Mouse (Mus musculus): Measurements from ENCODE around the gene Cep164.

The Cep164 gene

DNA sequence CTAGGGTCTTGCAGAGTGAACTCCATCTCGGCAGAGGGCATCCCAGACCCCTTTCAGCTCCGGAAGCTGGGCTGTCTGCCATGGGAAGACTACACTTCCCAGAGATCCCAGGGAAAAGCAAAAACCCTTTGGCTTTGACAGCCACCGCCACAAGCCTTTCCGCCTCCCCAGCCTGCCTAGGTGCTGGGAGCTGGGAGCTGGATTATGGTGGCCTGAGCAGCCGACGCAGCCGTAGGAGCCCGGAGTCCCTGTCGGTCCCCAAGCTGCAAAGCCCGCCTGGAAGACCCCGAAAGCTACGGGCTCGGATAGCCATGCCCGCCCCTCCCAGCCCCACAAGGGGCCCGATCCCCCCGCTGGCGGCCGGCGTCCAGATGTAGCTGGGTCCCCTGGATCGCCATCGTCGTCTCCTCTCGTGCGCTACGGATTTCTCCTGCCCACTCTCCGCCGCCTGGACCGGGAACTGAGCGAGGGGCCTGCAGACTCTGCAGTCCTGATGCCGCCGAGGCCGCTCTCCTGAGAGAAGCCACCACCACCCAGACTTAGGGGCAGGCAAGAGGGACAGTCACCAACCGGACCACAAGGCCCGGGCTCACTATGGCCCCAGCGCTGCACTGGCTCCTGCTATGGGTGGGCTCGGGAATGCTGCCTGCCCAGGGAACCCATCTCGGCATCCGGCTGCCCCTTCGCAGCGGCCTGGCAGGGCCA lies 10.1 kb upstream of the Cep164 start, which contains the start of gene Bace1:
Bace1 (plus strand) TSS at position 147 of the 705 bp plus-strand sequence.
- no peak for DNase-seq (ENCODE audit: low read depth in 2 of 2, low spot score in 2 of 2)

DNA sequence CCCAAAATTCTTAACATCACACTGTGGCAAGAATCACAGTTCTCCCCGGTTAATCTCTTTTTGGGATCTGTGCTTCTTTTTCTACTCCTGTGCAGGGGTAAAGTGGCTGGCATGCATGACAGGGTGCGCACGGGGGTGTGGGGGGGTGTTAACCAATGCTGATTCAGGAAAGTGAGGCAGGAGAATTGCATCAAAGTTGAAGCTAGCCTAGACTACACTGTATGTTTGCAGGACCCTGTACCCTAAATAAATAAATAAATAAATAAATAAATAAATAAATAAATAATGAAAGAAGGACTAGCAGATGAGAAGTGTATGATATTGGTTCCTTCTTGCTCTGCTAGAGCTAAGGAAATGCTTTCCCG lies 9.6 kb upstream of the Cep164 start:
- no peak for DNase-seq (ENCODE audit: low read depth in 2 of 2, low spot score in 2 of 2)

DNA sequence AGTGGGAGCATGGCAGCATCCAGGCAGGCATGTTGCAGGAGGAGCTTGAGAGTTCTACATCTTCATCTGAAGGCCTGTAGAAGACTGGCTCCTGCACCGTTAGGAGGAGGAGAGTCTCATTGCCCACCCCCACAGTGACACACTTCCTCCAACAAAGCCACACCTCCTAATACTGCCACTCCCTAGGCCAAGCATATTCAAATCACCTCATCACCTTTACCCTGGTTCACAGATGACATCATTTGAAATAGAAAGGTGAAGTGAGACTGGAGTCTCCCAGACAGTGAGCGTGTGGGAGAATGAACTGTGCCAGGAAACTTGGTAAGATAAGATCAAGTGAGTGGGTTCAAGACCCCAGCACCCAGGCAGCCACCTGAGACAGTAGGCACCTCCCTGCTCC lies 5.0 kb upstream of the Cep164 start:
- DNase-seq (ENCODE audit: low read depth in 2 of 2, low spot score in 2 of 2), result no peak

DNA sequence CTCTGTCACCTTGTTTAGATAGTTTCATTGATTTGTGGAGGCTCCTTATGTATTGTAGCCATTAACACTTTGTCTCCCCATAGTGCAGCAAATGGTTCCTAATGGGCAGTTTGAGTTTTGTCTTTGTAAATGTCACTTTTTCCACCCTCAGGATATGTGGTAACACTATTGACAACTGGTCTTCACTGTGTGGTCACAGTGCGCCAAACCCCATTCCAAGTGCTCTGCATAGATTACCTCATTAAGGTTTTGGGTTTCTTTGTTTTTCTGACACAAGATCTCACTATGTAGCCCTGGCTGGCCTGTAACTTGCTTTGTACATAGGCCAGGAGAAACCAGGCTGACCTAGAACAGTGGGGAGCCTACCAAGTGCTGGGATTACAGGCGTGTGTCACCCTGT lies 4.4 kb upstream of the Cep164 start:
- DNase-seq (ENCODE audit: low read depth in 2 of 2, low spot score in 2 of 2), result no peak

DNA sequence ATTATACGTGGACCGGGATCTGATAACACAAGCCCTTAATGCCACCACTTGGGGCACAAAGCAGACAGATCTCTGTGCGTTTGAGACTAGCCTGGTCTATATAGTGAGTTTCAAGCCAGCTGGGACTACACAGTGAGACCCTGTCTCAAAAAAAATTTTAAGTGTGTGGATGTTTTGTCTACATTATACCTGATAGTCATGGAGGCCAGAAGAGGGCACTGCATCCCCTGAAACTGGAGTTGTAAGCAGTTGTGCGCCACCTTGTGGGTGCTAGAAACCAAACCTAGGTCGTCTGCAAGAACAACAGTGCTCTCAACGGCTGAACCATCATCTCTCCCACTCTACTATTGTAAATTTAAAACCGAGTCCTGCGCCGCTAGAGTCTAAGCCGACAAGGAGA lies 616 bp upstream of the Cep164 start:
- DNase-seq (ENCODE audit: low read depth in 2 of 2, low spot score in 2 of 2), result peak; percentile 49 to 67

DNA sequence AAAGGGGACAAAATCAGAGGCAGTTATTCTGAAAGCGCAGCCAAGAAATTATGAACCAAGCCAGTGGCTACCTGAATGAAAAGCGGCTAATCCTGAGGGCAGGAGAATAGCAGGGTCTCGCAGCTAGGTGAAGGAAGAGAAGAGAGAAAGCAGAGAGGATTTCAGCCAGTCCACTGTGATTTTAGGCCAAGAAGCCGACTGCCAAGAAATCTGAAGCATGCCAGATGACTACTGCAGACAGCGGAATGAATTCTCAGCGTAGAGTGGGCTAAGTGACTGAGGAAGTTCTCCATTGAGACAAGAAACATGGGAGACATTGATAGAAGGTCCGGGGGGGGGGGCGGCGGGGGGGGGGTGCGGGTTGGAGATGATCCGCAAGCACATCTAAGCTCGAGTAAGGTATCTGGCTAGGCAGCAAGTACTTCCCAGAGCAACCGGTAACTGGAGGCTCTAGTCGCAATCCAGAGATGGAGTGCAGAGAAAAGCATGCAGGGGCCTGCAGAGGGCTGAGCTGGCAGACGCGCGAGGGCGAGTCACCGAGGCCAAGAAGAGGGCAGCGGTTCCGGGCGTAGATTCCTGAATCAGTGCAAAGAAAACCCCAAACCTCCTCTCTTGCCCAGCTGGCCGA lies 714 bp downstream of the Cep164 start:
- peak in 1 of 2 experiments; percentile 7 for DNase-seq (ENCODE audit: low read depth in 2 of 2, low spot score in 2 of 2)

DNA sequence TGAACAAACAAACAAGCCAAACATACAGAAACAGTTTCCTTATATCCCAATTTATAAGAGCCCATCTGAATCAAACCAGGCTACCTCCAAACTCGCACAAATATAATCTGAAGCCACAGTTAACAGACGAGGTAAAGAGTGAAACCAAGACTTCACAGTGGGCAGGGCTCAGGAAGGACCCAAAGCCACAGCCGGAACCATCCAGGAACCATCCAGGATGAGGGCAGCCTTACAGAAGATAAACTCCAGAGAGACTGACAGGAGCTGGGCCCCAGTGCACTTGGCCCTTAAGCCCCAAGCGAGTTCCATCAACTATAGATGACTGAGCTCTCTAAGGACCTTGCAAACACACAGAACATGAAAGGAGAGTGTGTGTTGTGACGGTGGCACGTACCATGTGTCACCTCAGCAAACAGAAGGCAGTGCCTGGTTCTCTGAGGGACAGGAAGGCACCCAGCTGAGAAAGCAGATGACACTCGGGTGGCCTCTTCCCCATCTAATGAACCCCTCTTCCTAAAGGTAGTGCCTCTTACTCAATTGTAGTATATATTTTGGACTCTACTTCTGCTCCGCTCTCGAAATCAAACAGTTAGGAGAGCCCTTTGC lies 10.0 kb downstream of the Cep164 start:
- DNase-seq (ENCODE audit: low read depth in 2 of 2, low spot score in 2 of 2), result peak in 1 of 2 experiments; percentile 17

DNA sequence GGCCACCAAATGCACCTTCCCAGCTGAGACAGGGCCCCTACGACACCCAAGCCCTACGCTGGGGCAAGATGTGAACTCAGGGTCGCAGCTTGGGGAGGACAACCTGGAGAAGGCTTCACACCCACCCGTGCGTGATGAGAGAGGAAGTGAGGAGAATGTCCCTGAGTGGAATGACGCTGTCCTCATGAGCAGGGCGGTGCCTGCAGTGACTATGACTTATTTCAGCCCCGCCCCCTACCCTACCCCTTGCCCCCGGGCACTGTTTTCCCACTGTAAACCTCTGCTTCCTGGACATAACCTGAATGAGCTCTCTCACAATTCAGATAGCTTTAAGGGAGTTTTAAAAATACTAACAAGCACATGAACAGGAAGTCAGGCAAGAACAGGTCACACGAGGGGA lies 13.0 kb downstream of the Cep164 start:
- DNase-seq (ENCODE audit: low read depth in 2 of 2, low spot score in 2 of 2), result no peak

DNA sequence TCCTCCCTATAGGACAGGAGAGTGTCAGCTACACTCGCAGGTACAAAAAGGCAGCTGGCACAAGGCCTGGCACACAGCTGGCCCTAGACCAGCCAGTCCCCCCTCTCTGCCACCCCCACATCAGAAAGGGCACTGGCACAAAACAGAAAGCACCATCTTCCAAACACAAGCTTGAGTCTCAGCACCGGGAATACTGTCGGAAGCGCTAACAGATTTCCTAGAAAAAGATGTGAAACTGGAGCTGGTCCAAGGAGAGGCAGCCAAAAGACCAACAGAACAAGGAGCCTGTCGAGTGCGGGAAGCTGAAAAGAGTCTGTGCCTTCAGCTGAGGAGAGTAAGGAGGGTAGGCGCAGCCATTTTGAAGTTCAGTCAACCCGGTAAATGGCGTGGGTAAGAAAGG lies 13.4 kb downstream of the Cep164 start:
- DNase-seq (ENCODE audit: low read depth in 2 of 2, low spot score in 2 of 2), result no peak

DNA sequence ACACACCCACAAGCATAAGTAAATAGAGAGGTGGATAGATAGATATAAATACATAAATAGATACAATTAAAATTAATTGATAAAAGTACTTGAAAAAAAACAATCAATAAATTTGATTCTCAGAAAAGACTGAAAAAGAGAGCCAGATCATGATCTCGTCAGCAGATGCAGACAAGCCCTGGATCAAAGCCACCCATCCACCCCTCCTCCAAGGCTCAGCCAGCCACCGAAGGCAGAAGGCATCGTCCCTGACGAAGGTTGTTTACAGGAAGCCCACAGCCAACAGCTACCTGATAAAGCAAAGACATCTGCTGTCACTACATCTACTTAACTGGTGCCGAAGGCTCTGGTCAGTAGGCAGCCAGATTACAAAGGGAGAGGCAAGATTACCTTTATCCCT lies 16.5 kb downstream of the Cep164 start:
- no peak for DNase-seq (ENCODE audit: low read depth in 2 of 2, low spot score in 2 of 2)

DNA sequence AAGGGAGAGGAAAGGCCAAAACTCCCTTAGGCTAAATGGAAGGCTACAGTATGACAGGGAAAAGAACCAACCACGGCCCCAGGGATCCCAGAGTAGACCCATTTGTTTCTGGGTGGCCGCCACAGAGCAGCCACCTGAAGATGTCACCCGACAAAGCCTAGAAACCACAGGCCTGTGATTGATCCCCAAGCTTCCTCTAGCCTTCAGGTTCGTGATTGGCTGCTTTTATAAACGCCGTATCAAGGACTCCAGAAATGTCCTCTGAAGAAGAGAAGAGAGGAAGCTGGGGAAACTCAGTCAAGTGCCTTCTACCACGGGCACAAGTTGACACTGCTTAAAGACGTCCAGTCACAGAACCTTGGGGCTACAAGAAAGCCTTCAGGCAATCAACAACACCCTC lies 20.7 kb downstream of the Cep164 start:
- peak; percentile 9 to 35 for DNase-seq (ENCODE audit: low read depth in 2 of 2, low spot score in 2 of 2)

DNA sequence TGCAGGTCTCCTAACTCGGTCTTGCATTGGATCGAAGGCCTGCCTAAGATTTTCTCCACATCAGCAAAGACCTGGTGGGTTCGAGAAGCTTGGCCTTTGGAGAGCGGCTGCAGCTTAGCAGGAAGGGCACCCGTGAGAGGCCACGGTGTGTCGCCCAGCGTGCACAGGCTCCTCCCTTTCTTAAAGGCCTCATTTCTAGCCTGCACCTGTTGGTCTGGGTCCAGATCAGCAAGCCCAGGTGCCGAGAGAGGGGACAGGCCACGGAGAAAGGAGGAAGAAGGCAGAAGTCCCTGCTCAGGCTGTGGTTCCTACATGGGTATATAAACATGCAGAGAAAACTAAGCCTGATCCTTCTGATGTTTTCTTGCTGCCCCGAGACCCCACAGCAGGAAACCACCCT lies 21.2 kb downstream of the Cep164 start:
- DNase-seq (ENCODE audit: low read depth in 2 of 2, low spot score in 2 of 2), result no peak

DNA sequence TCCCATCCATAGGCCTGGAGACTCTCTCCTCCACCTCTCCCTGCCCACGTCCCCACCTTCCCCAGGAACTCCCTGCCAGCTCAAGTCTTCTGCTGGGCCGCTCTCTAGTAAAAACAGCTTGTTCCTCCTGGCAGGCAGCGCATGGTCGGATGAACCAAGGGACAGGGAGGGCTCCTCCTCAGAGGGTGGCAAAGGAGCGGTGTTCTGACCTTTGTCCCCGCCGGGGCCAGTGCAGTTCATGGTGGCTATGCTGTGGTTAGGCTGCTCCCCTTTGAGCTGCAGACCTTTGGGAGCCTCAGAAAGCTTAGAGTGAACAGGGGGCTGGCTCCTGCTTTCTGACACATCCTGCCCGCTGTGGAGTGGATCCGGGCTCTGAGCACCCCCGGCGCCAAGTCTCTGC lies 21.6 kb downstream of the Cep164 start:
- DNase-seq (ENCODE audit: low read depth in 2 of 2, low spot score in 2 of 2), result no peak

DNA sequence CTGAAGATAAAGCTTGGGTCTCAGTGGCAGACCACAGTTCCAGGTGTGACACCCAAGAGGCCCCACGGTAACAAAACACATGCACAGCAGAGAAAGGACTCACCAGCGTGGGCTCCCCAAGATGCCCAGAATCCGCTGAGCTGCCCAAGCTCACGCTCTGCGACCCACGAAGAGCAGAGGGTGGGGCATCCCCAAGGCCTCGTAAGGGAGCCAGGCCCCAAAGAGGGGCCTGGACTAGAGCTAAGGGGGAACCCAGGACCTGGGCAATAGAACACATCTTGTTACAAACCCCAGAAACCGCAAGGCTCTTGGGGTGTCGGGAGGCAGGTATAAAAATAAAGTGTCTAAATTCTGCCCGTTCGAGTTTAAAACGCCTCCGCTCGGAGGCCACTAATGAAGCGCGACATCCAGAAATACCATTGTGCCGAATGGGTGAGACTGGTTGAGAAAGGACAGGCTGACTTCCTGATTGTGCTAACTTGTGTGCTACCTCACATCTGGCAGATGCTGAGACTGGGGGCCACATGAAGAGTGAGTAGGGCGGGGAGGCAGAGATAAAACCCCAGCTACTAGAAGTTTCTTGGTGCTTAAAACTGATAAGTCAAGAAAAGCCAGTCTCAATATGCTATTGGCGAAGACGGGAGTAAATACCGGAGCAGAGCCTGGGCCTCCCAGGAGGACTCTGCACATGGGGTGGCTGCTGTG lies 25.3 kb downstream of the Cep164 start:
- no peak for DNase-seq (ENCODE audit: low read depth in 2 of 2, low spot score in 2 of 2)

DNA sequence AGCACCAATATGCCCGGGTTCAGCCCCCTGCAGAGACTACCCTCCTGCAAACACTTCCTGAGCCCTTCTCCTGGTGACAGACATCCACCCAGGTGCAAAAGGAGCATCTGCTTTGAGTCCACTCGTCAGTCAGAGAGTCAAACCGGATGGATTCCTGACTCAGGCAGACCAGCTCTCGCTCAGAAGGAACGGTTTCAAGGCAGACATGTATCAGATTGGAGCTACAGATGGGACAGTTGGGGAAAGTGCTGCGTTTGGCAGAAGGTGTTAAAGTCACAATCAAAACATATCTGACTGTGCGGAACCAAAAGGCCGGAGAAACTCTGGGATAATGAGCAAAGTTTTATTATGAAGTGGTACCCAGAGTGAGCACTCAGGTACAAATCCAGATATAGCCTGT lies 29.1 kb downstream of the Cep164 start:
- no peak for DNase-seq (ENCODE audit: low read depth in 2 of 2, low spot score in 2 of 2)

DNA sequence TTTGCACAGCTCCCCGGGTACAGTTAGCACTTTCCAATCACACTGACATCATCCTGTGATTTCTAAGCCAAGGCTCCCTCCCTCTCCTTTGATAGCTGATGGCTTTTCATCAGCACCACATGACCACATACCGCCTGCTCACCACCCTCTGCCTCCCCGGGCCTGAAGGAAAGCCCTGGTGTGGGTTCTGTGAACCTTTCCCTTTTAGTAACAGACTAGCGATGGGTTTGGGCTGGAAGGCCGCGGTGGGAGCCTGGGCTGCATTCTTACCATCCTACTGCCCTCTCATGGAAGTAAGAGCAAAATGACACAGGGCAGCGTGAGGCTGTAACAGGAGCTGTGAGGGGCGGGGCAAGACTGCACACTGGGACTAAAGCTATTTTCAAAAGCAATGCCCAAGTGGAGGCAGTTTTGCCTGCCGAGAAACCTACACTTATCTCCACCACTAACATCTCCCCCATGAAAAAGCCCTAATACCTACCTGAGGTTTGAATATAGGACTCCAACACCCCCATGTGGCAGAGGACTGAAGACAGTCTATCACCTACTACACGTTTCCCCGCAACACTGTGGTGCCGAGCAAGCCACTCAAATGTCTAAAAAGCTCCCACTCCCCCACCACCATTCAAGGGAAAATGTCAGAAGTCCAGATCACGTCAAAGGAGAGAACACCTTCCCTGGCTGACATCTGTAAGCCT lies 29.9 kb downstream of the Cep164 start:
- DNase-seq (ENCODE audit: low read depth in 2 of 2, low spot score in 2 of 2), result no peak

DNA sequence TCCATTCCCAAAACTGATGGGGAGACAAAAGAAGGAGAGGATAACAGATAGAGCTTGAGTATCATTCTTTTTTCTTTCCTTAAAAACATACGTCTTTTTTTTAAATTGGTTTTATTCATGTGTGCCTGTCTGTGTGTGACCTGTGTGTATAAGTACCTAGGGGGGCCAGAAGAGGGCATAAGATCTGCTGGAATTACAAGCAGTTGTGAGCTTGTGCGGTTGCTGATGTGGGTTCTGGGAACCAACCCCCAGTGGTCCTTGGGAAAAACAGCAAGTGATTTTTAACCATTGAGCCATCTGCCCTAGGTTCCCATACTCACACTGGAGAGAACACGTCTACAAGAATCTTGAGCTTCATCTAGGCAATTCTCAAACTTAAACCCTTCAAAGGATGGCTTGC lies 31.2 kb downstream of the Cep164 start:
- DNase-seq (ENCODE audit: low read depth in 2 of 2, low spot score in 2 of 2), result no peak

DNA sequence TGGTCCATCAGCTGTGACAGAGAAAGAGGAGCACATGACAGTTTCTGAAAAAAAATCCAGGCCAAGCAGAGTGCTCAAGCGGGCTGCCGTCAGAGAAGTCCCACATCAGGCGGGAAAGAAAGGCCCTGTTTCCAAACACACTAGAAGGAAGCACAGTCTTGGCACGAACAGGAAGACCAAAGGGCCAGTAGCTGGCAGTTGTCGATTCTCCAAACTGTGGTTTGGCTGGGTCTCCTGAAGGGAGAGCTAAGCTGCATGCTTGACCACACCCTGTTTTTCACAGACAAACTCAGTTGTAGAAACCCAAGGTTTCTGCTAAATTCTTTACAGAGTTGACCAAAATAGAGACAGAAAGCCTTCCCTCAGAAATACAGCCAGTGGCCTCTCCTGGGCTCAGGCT lies 32.8 kb downstream of the Cep164 start:
- no peak for DNase-seq (ENCODE audit: low read depth in 2 of 2, low spot score in 2 of 2)

DNA sequence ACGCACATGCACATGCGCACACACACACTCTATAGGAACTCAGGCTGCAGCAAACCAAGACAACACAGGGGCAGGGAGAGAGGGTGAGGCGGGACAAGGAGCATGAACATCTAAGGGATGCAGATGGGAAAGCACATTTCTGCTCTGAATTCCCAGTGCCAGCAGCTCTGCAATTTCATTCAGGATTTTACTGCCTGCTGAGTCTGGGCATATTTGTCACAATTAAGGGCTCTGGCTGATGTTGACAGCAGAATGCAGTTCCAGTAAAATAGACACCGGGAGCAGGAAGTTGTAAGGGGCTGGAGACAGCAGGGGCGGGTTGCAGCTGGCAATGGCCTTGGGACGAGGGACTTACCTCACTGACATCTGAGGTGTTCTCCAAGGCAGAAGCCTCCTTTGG lies 34.8 kb downstream of the Cep164 start:
- DNase-seq (ENCODE audit: low read depth in 2 of 2, low spot score in 2 of 2), result no peak

DNA sequence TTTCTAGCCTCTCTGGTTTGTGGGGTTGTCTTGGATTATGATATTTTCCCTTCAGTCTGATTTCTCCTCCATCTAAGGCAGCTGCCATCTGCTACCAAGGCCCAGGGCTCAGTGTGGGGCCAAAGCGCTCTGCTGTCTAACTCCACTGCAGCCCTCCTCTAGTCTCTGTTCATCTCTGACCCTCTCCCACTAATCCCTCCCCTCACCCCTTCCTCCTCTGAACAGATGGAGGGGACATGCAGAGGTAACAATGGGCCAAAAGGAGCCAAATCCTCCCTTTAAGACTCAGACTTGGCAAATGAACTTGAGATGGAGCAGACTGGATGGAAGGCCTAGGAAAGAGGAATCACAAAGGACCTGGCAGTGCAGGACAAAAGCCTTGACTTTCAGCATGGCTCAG lies 36.3 kb downstream of the Cep164 start:
- no peak for DNase-seq (ENCODE audit: low read depth in 2 of 2, low spot score in 2 of 2)

DNA sequence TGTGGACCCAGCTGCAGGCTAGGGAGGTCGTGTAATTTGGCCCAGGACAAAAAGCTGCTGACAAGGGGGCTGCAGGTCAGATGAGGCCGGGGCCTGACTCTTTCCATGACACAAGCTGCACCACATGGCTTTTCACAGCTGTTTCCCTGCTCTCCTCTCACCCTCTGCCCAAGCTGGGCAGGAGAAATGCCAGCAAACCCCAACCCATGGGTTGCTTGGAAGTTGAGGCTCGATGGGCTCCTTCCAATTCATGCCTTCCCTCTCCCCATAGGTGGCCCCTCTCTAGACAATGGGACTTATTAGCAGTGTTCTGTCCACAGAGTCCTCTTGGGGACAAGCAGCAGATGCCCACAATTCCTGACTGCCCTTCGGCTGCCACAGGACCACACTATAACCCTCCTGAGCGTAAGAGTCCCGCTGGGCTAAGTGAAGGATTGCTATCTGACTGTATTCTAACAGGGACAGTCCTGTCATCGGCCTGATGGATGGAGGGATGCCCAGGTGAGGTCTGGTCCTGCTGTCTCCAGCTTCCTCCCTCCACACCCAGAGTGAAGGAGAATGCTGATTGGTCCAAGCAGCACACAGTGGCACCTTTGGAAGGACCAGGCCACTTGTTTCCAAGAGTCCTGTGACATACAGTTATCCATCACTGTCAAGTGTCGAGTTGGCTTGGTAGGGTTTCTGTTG lies 36.9 kb downstream of the Cep164 start:
- no peak for DNase-seq (ENCODE audit: low read depth in 2 of 2, low spot score in 2 of 2)

Measured in CD8-positive naive resting alpha-beta T cell, adult 2 months (primary cell).